Mouse (Mus musculus) adrenal gland, adult 2 months (tissue): ENCODE results near the gene Btbd19. TPM values are rescaled to one million over a fixed set of nuclear protein-coding genes. Genes with fewer than 3 reads are reported as not detected.

Source experiments
- DNase-seq: peaks from one replicate; pipeline ENCODE4 v3.0.0; 2021
- polyA plus RNA-seq: library from polyadenylated mRNA; depleted of rRNA; stranded (reverse); fragments of >200 nt; gene quantifications from 2 replicates; pipeline ENCODE4 v1.2.3, GENCODE M21; 2012
- total RNA-seq, 2 experiments: library from RNA; stranded (reverse); gene quantifications; 2 replicates each; pipeline ENCODE4 v1.2.3; 2021

Gene Btbd19
- total and polyA plus RNA-seq, 3 experiments: 6.0 to 9.7 (median 8.0) TPM

DNA sequence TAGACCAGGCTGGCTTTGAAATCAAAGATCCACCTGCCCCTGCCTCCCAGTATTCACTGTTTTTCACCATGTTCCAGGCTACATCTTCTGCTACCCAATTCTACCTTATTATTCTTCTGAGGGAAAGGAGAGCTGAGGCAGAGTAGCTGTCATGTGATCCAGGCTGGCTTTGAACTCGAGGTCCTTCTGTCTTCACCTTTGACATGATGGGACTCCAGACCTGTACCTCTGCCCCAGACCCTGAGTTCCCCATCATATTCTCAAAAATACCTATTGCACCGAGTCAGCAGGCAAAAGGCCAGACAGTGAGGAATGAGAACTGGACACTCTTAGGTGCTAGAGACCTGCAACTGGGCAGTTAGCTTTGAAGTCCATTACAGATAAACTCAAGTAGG, 9.1 kb upstream of the Btbd19 start:
- DNase-seq: no peak

GRCm38 (mm10) chr4:117133817-117134600, 8.5 kb upstream of the Btbd19 start, which contains the start of gene Plk3:
Gene Plk3 (minus strand): TSS chr4:117133963.
- peak; percentile 98 for DNase-seq

- DNase-seq: no peak
These were observed 7.9 kb upstream of the Btbd19 start for GRCm38 (mm10) chr4:117133366-117133796.

- no peak for DNase-seq
These were observed 7.2 kb upstream of the Btbd19 start for GRCm38 (mm10) chr4:117132794-117133143.

DNA sequence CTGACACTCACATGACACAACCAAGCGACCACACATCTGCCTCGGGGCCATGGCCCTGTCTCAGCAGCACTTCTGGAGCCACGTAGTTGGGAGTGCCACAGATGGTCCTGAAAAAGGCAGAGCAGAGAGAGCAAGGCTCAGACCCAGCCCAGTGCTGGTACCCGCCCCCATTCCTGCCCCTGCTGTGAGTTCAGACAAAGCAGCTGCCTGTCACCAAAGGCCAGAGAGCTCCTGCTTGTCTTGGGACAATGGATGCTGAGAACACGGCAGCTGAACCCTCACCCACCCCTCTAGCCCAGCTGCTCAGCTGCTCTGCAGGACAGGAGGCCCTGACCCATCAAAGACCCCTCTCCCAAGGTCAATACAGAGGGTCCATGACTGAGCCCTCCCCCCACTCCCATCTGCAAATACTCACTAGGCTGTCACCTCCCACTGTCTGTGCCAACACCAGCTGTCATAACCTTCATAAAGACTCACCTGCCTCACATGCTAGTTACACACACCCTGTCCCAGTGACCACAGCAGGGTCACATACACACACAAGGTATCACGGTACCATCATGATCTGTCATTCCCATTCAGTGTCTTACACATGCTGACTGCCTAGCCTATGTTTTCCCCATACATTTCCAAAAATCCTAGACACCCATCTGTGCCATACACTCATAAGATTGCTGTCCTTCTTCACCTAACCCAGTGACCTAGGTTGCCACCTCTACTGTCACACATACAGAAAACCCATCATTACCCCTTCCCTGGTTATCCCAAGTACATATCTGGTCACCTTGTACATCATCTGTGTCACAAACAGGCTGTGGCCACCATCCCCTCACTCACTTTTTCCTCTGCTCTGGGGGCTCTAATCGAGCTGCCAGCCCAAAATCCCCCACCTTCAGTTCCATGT, 6.6 kb upstream of the Btbd19 start:
- DNase-seq: no peak

GRCm38 (mm10) chr4:117131198-117131597, 5.7 kb upstream of the Btbd19 start:
- no peak for DNase-seq

DNA sequence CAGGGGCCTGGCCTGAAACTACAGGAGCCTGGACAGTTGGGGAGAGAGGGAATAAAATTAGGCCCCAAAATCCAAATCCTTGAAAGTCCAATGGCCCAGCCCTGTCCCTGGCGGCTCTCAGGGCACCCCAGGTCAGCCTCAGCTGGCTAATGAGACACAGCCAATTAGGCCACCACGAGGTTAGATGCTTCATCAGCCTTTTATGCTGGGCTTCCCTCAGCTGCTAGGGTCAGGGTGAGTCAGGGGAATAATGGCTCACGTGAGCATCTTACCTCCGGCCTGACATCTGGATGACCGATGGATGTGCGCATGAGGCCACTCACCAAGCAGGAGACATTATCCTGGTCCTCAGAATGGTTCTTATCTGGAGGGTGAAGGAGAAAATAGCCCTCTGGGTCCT, 5.3 kb upstream of the Btbd19 start:
- DNase-seq: no peak

- no peak for DNase-seq
These were observed 2.6 kb upstream of the Btbd19 start for GRCm38 (mm10) chr4:117127991-117128686.

GRCm38 (mm10) chr4:117126675-117127290, 1.3 kb upstream of the Btbd19 start, which contains the start of gene Tctex1d4:
Gene Tctex1d4 (plus strand): TSS chr4:117126794.
- DNase-seq: no peak

DNA sequence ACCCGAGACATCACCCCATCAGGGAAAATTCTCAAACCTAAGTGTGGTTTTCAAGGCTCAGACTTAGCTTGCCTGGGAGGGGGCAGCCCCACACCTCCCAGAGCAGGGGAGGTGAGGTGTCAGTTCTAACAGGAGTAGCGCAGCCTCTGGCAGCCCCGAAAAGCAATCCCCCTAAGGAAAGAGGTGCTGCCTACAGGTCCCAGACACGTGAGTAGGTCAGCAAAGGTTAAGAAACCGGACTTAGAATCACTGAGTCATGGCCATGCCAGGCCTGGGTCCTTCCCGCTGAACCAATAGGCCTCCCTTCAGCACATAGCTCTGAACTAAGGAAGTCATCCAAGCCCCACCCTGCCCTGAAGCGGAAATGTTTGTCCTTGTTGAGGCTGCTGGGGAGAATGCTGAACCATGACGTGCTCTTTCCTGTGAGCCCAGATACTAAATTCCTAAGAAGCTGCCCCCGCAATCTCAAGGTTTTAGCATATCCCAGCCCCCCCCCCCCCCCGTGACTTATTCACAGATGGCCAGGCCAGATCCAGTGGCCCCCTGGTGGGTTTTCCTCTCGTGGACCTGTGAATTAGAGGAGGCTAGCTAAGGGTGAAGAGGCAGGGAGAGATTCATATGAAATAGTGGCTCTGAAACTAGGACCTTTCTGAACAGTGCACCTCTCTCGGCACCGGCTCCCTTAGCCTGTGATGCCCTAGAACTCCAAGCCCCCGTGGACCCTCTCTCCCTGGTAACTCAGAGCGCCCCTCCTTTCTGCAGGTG, 567 bp upstream of the Btbd19 start:
- peak; percentile 87 for DNase-seq

GRCm38 (mm10) chr4:117124518-117125347, 792 bp downstream of the Btbd19 start:
- peak; percentile 61 for DNase-seq

- no peak for DNase-seq
These were observed 1.4 kb downstream of the Btbd19 start for GRCm38 (mm10) chr4:117124218-117124517.

DNA sequence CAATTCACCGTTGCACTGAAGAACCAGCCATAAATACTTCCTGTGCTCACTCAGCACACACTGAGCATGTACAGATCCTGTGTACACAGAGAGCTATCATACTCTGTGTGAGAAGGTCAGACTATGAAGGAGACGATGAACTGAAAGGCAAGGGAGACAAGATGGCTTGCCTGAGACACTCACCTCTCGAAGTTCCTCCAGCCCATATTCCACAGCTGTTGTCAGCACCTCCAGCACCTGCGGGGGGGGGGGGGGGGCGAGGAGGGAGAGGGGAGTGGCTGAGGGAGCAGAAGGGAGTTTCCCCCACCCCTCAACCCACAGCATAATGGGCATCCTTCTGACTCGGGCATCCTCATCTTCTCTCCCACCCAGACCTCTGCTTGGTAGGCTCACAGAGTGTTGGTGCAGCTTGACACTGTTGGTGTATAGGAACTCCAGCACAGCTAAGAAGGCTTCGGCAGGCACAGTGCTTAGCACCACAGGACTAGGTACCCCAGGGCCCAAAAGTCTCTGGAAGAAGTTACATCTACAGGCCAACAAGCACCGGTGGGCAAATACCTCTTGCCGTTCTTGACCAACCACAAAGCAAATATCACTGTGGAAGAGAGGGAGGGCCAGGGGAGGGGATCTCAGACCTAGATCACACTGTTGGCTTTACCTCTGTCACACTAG, 1.8 kb downstream of the Btbd19 start:
- DNase-seq: no peak

DNA sequence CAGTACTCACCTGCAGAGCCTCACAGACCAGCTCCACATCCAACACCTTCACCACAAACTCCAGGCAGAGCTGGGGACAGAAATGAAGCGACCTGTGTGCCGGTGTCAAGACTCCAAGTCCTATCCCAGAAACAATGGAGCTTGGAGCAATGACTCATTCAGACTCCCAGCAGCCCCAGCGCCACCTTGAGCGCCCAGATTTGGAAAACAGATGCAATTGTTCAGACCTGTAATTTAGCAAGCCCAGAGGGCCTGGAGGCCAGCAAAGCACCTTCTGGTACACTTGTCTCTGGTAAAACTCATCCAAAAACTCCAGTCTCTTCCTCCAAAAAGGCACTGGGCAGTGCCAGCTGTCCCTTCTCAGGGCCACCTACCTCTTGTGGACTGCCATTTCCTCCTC, 3.3 kb downstream of the Btbd19 start:
- DNase-seq: no peak

DNA sequence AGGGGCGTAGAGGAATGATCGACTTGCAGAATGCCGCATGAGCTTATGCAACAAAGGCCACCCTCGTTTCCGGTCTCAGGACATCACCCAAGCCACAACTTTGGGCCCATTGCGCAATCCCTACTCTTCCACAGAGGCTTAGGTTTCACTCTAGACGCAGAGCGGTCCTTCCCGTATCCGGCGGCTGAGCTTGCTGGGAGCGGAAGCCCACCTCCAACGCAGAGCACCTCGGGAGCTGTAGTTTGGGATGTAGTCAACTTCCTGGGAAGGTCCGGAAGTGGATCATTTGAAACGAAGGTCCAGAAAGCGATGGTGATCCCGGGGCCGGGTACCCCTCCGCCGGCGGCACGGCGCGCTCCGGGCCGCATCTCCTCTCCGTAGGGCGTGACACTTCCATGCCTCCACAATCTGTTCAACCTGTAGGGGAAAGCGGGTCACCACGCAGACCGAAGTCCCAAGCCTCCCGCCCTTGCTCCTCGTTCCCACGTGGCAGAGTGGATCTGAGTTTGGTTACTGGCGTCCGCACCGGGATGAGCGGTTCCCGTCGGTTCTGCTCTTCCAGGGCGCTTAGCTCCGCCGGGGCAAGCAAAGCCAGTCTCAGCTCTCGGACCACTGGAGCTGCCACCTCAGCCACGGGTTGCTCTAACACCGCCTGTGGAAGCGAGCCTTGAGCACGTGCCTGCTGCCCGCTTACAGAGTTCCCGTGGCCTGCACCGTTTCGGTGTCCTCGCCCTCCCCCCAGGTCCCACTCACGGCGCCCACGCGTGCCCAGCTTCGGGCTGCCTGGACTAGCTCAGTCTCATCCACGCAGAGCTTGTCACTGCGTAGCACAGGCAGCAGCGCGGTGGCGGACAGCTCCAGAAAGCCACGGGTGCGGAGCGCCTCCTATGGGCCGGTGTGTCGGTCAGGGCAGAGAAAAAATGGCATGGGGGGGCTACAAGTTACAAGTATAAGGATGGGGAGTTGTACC, 4.8 kb downstream of the Btbd19 start:
- DNase-seq: peak; percentile 96

GRCm38 (mm10) chr4:117120052-117120444, 5.5 kb downstream of the Btbd19 start:
- DNase-seq: no peak

GRCm38 (mm10) chr4:117119636-117120035, 5.9 kb downstream of the Btbd19 start:
- DNase-seq: no peak

DNA sequence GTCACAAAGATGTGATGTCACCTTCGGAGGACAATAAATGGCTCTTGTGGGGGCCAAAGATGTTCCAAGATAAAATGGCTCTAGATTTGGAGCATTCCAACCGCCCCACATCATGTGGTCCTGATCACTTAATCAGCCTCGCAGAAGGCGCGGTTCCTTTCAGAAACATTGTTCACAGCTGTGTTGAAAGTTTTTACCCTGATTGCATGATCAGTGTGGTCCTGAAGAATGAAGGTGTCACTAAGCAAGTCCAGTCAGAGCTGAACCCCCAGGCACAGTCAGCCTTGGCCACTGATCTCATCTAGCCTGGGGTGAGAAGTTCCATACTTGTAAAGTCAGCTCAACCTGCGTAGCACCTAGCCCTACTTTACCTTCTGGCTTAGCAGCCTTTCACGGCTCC, 7.6 kb downstream of the Btbd19 start:
- no peak for DNase-seq

- DNase-seq: no peak
These were observed 9.9 kb downstream of the Btbd19 start for GRCm38 (mm10) chr4:117115592-117115991.
